Mouse (Mus musculus): ENCODE measurements around the gene Nubp2. TPM values are rescaled to one million over a fixed set of nuclear protein-coding genes. Genes with fewer than 3 reads are reported as not detected.

Nubp2 gene
- polyA plus RNA-seq, 1 experiment from 2014 or later = 49.6 TPM

DNA sequence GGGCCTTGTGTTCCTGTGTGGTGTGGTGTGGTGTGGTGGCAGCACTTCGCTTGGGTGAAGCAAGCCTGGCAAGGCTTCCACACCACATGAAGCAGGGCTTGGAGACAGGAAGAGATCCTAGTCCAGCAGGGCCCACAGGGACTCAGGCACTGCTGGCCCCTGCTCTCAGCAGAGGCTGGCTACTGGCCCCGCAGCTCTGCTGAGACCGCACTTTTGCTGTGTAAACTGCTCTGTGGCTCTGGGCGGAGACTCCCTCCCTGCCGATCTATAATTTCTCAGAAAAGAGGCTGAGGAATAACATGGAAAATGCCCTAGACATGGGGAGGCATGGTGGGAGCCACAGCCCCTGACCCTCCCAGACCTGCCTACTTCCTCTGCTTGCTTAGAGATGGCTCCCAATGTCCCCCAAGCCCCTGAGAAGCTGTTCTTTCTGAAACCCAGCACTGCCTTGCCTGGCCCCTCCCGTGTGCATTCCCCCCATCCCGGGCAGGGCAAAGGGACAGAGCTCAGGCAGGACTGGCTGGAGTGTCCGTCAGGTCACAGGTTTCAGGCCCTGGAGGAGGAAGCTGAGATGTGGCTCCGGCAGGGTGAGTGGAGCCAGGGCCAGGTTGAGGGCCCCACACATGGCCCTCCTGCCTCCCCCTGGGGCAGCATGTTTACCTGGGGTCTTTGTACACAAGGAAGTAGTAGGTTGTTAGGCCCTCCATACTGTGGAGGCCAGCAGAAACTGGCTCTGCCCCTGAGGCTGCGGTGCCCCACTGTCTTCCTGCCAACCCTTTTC is 8.6 kb downstream of the Nubp2 start:
- ATAC-seq (ENCODE audit: low FRiP score, low read depth) = no peak
- peak overlapping the region; percentile 39 for H3K9ac ChIP-seq

DNA sequence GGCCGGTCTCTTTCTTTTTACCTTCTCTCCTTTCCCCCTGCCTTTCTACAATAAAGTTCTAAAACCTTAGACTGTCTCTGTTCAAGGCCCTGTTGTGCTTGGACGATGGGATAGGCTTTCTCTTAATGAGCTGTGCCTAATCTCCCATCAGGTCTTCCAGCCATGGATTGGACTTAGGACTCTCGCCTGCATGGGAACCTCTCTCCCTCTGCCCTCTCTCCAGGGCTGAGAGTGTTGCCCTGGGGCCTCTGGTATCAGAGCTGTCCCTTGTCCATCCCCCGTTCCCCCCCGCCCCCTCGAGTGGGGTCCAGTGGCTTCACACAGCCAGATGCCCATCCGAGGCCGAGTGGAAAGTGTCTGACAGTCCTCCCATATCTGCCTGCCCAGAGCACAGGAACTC is 11.2 kb downstream of the Nubp2 start:
- H3K9me3 ChIP-seq = no peaks in the 10 kb centered on the region
- H3K4me1 ChIP-seq = 0 out of 2 replicates have a peak, but pooled peaks cover 6% of the 10 kb centered on the region
- no peak overlapping the region for H3K4me3 ChIP-seq
- H3K27ac ChIP-seq = no peak overlapping the region
- WGBS = 71% methylated on average over 8 of the region's 8 CpGs
- ATAC-seq (ENCODE audit: low FRiP score, low read depth) = no peak
- no peak overlapping the region for H3K9ac ChIP-seq
- H3K27me3 ChIP-seq = no peaks in the 10 kb centered on the region
- H3K36me3 ChIP-seq = no peaks in the 10 kb centered on the region
- no peak overlapping the region for H3K4me2 ChIP-seq (replicated peaks)

More for the DNA sequence above, 8.6 kb downstream of the Nubp2 start:
- H3K4me3 ChIP-seq = no peak overlapping the region
- no peak overlapping the region for H3K27ac ChIP-seq
- no peaks in the 10 kb centered on the region for H3K9me3 ChIP-seq
- H3K4me2 ChIP-seq (replicated peaks) = no peak overlapping the region
- no peaks in the 10 kb centered on the region for H3K36me3 ChIP-seq
- no peaks in the 10 kb centered on the region for H3K27me3 ChIP-seq
- 51% methylated on average over 10 of the region's 10 CpGs for WGBS
- H3K4me1 ChIP-seq = 0 out of 2 replicates have a peak, but pooled peaks cover 6% of the 10 kb centered on the region

DNA sequence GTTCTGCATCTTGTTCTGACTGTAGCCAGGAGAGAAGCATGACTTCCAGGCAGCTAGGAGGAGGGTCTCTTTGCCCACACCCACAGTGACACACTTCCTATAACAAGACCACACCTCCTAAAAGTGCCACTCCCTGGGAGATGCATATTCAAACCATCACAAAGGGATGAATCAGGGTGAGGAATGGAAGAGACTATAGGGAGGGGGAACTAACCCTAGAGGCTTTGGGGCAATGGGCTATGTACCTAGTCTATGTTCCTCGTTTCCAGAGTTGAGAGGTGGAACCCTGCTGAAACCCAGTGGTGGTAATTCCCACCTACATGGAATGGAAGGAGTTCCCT is 11.8 kb downstream of the Nubp2 start:
- Histone ChIP-seq H3K27me3 (no peaks in the 10 kb centered on the region), H3K4me2 (replicated peaks) (no peak overlapping the region), H3K9me3 (no peaks in the 10 kb centered on the region), H3K36me3 (no peaks in the 10 kb centered on the region), H3K4me3 (no peak overlapping the region), H3K4me1 (0 out of 2 replicates have a peak, but pooled peaks cover 6% of the 10 kb centered on the region), H3K9ac (no peak overlapping the region), H3K27ac (no peak overlapping the region)
- no peak for ATAC-seq (ENCODE audit: low FRiP score, low read depth)
- 55% methylated on average over 1 of the region's 1 CpGs for WGBS

DNA sequence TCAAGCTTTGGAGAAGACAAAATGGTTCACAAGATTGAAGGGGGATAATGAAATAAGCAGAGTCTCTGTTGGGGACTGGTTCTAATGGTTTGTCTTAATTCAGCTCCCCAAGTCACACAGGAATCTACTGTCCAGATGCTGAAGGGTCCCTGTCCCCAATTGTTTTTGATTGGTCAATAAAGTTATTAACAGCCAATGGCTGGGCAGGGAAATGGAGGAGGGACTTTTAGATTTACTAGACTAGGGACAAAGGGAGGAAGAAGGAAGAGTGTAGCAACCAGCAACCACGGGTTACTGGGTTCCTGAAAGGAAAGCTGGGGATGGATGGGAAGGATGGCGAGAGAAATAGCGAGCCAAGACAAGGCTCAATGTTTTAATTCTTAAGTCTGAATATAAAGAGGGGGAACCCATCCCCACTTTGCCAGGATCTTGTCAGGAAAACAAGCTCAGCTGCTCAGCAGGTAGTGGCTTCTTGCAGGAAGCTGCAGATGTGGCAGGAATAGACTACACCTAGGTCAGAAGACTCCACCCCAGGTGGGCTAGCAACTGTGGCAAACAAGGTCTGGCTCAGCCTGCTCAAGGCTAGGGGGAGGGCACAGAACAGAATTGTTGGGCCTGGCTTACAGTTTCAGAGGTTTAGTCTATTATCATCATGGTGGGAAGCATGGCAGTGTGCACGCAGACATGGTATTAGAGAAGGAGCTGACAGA is 12.3 kb downstream of the Nubp2 start:
- no peak overlapping the region for H3K9ac ChIP-seq
- no peaks in the 10 kb centered on the region for H3K27me3 ChIP-seq
- ATAC-seq (ENCODE audit: low FRiP score, low read depth) = no peak
- no peaks in the 10 kb centered on the region for H3K36me3 ChIP-seq
- no peak overlapping the region for H3K4me2 ChIP-seq (replicated peaks)
- no peaks in the 10 kb centered on the region for H3K9me3 ChIP-seq
- no peak overlapping the region for H3K4me3 ChIP-seq
- 46% methylated on average over 4 of the region's 4 CpGs for WGBS
- 0 out of 2 replicates have a peak, but pooled peaks cover 6% of the 10 kb centered on the region for H3K4me1 ChIP-seq
- no peak overlapping the region for H3K27ac ChIP-seq

DNA sequence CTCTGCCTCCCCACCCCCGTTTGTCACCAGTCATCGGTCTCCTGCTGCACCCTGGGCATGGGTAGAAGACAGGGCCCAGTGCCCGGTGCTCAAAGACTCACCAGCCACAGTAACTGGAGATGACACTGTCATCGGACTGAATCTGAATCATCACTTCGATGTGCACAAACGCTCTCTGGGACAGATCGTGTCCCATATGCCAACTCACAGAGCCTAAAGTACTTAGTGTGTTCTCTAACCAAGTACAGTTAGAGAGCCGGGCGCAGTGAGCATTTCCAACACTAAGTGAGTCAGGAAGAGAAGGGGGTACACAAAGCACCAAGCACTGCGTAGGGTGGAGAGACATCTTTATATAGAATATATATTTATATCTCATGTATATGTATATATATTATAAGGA is 18.2 kb downstream of the Nubp2 start:
- Histone ChIP-seq H3K4me2 (replicated peaks) (no peak overlapping the region), H3K36me3 (peaks cover 27% of the 10 kb centered on the region), H3K9me3 (no peaks in the 10 kb centered on the region), H3K27ac (no peak overlapping the region), H3K4me1 (no peaks in the 10 kb centered on the region), H3K27me3 (no peaks in the 10 kb centered on the region), H3K9ac (no peak overlapping the region), H3K4me3 (no peak overlapping the region)
- no peak for ATAC-seq (ENCODE audit: low FRiP score, low read depth)
- 95% methylated on average over 10 of the region's 10 CpGs for WGBS

DNA sequence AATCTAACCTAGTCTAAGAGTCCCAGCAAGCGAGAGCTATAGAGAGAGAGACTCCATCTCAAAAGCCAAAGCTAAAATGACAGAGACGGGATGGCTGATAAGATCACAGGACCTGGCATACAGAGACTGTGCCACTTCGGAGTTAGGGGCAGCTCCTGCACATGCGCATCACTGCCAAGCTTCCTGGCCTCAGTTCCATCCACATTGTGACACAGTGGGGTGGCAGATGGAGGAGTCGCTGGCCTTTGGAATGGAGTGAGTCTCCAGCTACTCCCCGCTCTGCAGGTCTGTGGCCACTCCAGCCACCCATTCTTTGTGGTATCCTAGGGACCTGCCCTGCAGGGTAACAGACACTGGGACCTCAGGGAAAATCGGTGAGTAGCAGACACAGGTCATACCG is 20.4 kb downstream of the Nubp2 start, which contains the start of gene Igfals:
Gene Igfals, plus strand, starts transcription at position 222 of the 400 bp plus-strand sequence.
- ATAC-seq (ENCODE audit: low FRiP score, low read depth) = no peak
- Histone ChIP-seq H3K27me3 (no peaks in the 10 kb centered on the region), H3K4me3 (no peak within 1 kb of the TSS), H3K9me3 (no peaks in the 10 kb centered on the region), H3K27ac (no peak within 1 kb of the TSS), H3K4me2 (replicated peaks) (no peak within 1 kb of the TSS), H3K9ac (no peak within 1 kb of the TSS), H3K36me3 (peaks cover 45% of the 10 kb centered on the region), H3K4me1 (no peaks in the 10 kb centered on the region)
- 84% methylated on average over 8 of the region's 8 CpGs for WGBS

DNA sequence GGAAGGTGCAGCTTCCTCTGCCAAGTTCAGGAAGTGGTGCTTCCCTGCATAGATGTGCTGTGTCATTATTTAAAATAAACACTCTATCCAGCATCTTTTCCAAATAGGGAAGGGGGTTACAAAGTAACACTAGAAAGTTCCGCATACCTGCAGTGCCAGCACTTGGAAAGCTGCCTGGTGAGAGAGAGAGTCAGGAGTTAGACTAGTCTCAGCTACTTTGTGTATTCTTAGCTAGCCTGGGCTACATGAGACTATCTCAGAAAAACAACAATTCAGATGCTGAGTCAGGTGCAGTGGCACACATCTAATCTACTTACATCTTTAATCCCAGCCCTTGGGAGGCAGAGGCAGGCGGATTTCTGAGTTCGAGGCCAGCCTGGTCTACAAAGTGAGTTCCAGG is 24.4 kb downstream of the Nubp2 start:
- no peak for ATAC-seq (ENCODE audit: low FRiP score, low read depth)
- Histone ChIP-seq H3K27ac (no peak overlapping the region), H3K4me3 (no peak overlapping the region), H3K36me3 (peaks cover 72% of the 10 kb centered on the region), H3K4me2 (replicated peaks) (no peak overlapping the region), H3K9me3 (no peaks in the 10 kb centered on the region), H3K27me3 (no peaks in the 10 kb centered on the region), H3K4me1 (no peaks in the 10 kb centered on the region), H3K9ac (no peak overlapping the region)
- 90% methylated on average over 3 of the region's 3 CpGs for WGBS

DNA sequence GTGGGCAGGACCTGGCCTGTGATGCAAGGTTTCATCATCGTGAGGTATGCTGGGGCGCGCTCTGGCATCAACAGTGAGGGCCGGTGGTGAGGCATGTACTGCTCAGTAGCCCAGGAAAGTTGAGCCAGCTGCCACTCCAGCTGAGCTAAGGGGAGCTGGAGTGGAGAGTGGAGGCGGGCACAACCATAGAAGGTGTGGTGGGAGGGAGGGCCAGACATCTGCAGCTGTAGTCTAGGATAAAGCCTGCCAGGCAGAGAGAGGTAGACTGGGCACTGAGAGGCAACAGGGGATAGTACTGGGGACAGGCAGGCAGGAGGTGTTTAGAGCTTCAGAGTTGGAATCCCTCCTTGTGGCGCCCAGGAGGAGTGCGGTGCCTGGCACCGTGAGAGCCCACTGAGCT is 26.1 kb downstream of the Nubp2 start:
- Histone ChIP-seq H3K9me3 (no peaks in the 10 kb centered on the region), H3K4me3 (no peak overlapping the region), H3K4me2 (replicated peaks) (no peak overlapping the region), H3K4me1 (no peaks in the 10 kb centered on the region), H3K27me3 (no peaks in the 10 kb centered on the region), H3K9ac (no peak overlapping the region), H3K36me3 (peaks cover 77% of the 10 kb centered on the region), H3K27ac (no peak overlapping the region)
- no peak for ATAC-seq (ENCODE audit: low FRiP score, low read depth)
- WGBS = 91% methylated on average over 8 of the region's 8 CpGs

DNA sequence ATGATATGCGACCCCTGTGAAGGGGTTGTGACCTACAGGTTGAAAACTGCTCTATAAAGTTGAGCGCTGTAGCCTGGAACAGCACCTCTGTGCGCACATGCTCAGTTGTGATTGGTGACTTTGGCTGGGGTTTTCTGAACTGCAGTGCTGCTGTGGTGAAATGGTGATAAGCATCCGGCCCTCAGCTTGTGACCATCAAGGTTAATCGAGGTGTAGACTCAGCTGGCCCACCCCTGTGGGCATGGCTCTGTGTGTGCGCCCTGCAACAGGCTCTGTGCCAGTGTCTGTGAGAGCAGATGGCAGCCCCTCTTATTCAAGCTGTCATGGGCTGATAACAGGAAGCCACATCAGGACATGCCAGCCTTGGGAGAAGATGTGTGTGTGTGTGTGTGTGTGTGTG is 27.2 kb downstream of the Nubp2 start:
- Histone ChIP-seq H3K36me3 (peaks cover 67% of the 10 kb centered on the region), H3K4me2 (replicated peaks) (no peak overlapping the region), H3K4me1 (no peaks in the 10 kb centered on the region), H3K4me3 (no peak overlapping the region), H3K27me3 (no peaks in the 10 kb centered on the region), H3K27ac (no peak overlapping the region), H3K9me3 (no peaks in the 10 kb centered on the region), H3K9ac (no peak overlapping the region)
- 88% methylated on average over 6 of the region's 6 CpGs for WGBS
- no peak for ATAC-seq (ENCODE audit: low FRiP score, low read depth)

DNA sequence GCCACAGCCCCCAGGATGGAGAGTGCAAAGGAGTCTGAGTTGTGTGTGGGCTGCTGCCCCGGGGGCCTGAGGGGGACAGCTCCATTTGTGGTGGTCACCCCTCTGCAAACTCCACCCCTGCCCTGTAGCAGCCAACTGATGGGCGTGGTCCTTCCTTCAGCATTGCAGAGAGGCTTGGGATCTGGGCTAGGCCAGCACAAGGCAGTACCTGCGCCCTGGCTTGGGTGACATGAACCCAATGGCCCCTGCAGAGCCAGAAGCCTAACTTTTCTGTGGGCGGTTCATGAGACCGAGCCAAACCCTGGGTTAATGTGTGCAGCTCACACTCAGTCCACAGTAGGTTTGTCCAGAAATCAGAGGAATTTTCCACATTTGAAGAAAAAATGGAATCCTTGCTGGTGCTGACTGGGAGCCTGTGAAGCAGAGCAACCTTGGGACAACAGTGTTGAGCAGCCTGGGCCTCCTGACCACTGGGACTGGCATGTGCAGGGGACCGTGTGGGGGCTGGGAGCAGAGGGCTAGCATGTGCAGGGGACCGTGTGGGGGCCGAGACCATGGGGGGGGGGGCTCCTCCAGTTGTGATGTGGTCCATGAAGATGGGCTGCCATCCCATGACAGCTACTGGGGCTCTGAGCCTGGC is 28.2 kb downstream of the Nubp2 start:
- H3K36me3 ChIP-seq = peaks cover 67% of the 10 kb centered on the region
- H3K4me1 ChIP-seq = no peaks in the 10 kb centered on the region
- no peak for ATAC-seq (ENCODE audit: low FRiP score, low read depth)
- H3K27me3 ChIP-seq = no peaks in the 10 kb centered on the region
- H3K4me3 ChIP-seq = no peak overlapping the region
- H3K9ac ChIP-seq = no peak overlapping the region
- 84% methylated on average over 8 of the region's 8 CpGs for WGBS
- no peaks in the 10 kb centered on the region for H3K9me3 ChIP-seq
- no peak overlapping the region for H3K27ac ChIP-seq
- H3K4me2 ChIP-seq (replicated peaks) = no peak overlapping the region

DNA sequence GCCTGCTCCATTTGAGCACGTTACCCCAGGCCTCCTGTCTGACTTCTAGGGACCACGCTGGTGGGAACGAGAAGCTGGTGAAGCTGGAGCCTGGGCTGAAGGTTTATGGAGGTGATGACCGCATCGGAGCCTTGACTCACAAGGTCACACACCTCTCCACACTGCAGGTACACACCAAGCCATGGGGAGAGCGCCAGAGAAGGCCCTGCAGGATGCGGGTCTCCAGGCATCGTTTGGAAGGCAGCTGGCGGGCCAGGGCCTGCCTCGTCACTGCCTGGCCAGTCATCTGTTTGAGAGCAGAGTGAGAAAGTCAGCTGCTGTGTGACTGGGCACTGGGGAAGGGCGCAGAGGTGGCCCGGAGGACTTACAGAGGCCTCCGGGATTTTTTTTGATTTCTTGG is 29.6 kb downstream of the Nubp2 start:
- Histone ChIP-seq H3K27me3 (peaks cover 3% of the 10 kb centered on the region), H3K27ac (no peak overlapping the region), H3K4me2 (replicated peaks) (no peak overlapping the region), H3K36me3 (peaks cover 60% of the 10 kb centered on the region), H3K9me3 (no peaks in the 10 kb centered on the region), H3K4me3 (no peak overlapping the region), H3K9ac (no peak overlapping the region), H3K4me1 (peaks cover 1% of the 10 kb centered on the region)
- no peak for ATAC-seq (ENCODE audit: low FRiP score, low read depth)
- 89% methylated on average over 13 of the region's 13 CpGs for WGBS

DNA sequence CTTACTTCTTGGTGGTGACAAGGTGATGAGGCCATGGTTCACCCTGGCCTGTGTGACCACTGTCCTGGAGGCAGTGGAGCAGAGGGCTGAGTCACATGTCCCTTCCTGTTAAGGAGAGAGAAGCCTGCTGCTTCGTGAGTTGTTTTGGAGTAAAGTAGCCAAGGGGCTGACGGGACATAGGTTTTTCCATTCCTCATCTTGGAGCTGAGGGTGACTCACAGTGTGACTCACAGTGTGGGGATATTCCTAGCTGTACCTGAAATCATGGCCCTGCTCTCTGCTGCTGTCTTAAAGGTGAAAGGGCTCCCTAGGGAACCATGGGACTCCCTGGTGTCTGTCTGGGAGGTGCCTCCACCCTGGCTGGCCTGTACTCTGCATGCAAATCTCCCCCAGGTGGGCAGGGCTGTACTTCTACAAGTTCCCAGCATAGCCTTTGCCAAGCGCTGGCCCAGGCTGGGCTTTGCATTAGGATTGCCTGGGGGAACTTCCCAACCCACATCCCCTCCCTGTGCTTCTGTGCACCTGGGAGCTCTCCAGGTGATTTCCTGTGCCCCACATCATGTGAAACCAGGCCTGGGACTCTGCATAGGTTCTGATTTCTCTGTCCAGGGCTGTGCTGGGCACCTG is 30.2 kb downstream of the Nubp2 start:
- no peak overlapping the region for H3K4me3 ChIP-seq
- H3K36me3 ChIP-seq = peaks cover 54% of the 10 kb centered on the region
- no peak overlapping the region for H3K4me2 ChIP-seq (replicated peaks)
- no peaks in the 10 kb centered on the region for H3K9me3 ChIP-seq
- H3K9ac ChIP-seq = no peak overlapping the region
- peaks cover 9% of the 10 kb centered on the region for H3K27me3 ChIP-seq
- peaks cover 7% of the 10 kb centered on the region for H3K4me1 ChIP-seq
- 82% methylated on average over 3 of the region's 3 CpGs for WGBS
- ATAC-seq (ENCODE audit: low FRiP score, low read depth) = no peak
- H3K27ac ChIP-seq = no peak overlapping the region
